Mouse (Mus musculus) liver, embryonic 14.5 days (tissue): ENCODE measurements around the gene Tgfbr3. TPM values are rescaled to one million over a fixed set of nuclear protein-coding genes. Genes with fewer than 3 reads are reported as not detected.

ENCODE experiments used
- ATAC-seq: fragments of 200-750 bp; cut with Nextera tagmentation; 2 replicates; pipeline ENCODE4 v1.8.0; 2017; ENCODE audit warnings: moderate number of reproducible peaks, mild to moderate bottlenecking, moderate library complexity; ENCODE audit not compliant: insufficient read depth
- DNase-seq, 3 experiments: peaks; one replicate each; pipeline ENCODE4 v3.0.0-alpha.2; 2012 to 2013; ENCODE audit warnings: low read depth in 3 of 3, low spot score in 3 of 3
- H3K27ac ChIP-seq: fragments of 300-500 bp; sonication (generic); 2 replicates; pipeline ENCODE4 v1.5.1; 2014; ENCODE audit warnings: moderate library complexity, mild to moderate bottlenecking, control low read depth, inconsistent platforms
- H3K27me3 ChIP-seq: fragments of 300-500 bp; sonication (generic); 2 replicates; pipeline ENCODE4 v1.6.1; 2014; ENCODE audit warnings: mild to moderate bottlenecking, low read length, moderate library complexity; ENCODE audit not compliant: control insufficient read depth, insufficient read depth
- H3K36me3 ChIP-seq: fragments of 300-500 bp; sonication (generic); replicated peaks from 2 replicates; pipeline ENCODE4 v1.6.1; 2014; ENCODE audit warnings: low read depth; ENCODE audit not compliant: control insufficient read depth, insufficient read depth
- H3K4me1 ChIP-seq, 2 experiments: fragments of 200-500 bp in 1 of 2; fragments of 300-500 bp in 1 of 2; sonication (generic) in 1 of 2; replicated peaks; 2 replicates each; pipeline ENCODE4 v1.6.1; 2012 to 2014; ENCODE audit warnings: antibody characterized with exemption in 1 of 2, inconsistent platforms in 1 of 2, low read length in 1 of 2; ENCODE audit not compliant: control insufficient read depth in 2 of 2, insufficient read depth in 2 of 2
- H3K4me2 ChIP-seq: fragments of 300-500 bp; sonication (generic); 2 replicates; pipeline ENCODE4 v1.6.1; 2014; ENCODE audit warnings: low read depth, mild to moderate bottlenecking, control low read depth, moderate library complexity
- H3K4me3 ChIP-seq, 2 experiments: fragments of 200-500 bp in 1 of 2; fragments of 300-500 bp in 1 of 2; sonication (generic) in 1 of 2; 2 replicates each; pipeline ENCODE4 v1.5.1; 2012 to 2014; ENCODE audit warnings: low read depth in 2 of 2, low read length in 2 of 2, mild to moderate bottlenecking in 2 of 2, control low read depth in 1 of 2, inconsistent platforms in 1 of 2, moderate library complexity in 1 of 2; ENCODE audit not compliant: insufficient read depth in 1 of 2
- H3K9ac ChIP-seq: fragments of 300-500 bp; sonication (generic); replicated peaks from 2 replicates; pipeline ENCODE4 v1.6.1; 2014; ENCODE audit warnings: mild to moderate bottlenecking, control low read depth, moderate library complexity
- H3K9me3 ChIP-seq: fragments of 300-500 bp; sonication (generic); 2 replicates; pipeline ENCODE4 v1.6.1; 2016; ENCODE audit warnings: low read length, mixed read lengths; ENCODE audit not compliant: control insufficient read depth
- CTCF ChIP-seq: IDR thresholded peaks from 2 replicates; pipeline ENCODE4 v1.5.1; 2016; ENCODE audit warnings: antibody characterized with exemption, low read depth, control low read depth
- EP300 ChIP-seq: IDR thresholded peaks from 2 replicates; pipeline ENCODE4 v1.6.1; 2016; ENCODE audit warnings: antibody characterized with exemption, low read depth
- WGBS: fragments of 180-500 bp; shearing (Covaris S2); extraction: QIAGEN DNeasy Blood & Tissue Kit; methylation state at CpG from one replicate; pipeline ENCODE4 v1.1.7; 2014; ENCODE audit not compliant: insufficient replicate concordance; 5-methylcytosine and 5-hydroxymethylcytosine counted together
- polyA plus RNA-seq, 2 experiments: library from polyadenylated mRNA; depleted of rRNA in 1 of 2; stranded (reverse) in 1 of 2; unstranded in 1 of 2; fragments of >200 nt; fragmentation: Nextera tagmentation in 1 of 2; extraction: Ambion mirVana in 1 of 2; gene quantifications; 2 replicates each; pipeline versions ENCODE4 v1.2.1 to v1.2.3; 2012 to 2014

The Tgfbr3 gene
- polyA plus RNA-seq, 2 experiments, result 4.3 to 7.5 TPM

GRCm38 (mm10) chr5:107112656-107113275 is 176.7 kb downstream of the Tgfbr3 start:
- H3K4me1 ChIP-seq, result peaks cover 4 to 17% of the 10 kb centered on the region in 2 experiments; a peak in 2 of 4 replicates
- WGBS, result 66% methylated on average over 7 of the region's 7 CpGs
- H3K27me3 ChIP-seq, result no peaks in the 10 kb centered on the region
- no peaks in the 10 kb centered on the region for H3K9me3 ChIP-seq
- DNase-seq (no peak), ATAC-seq (no peak)
- H3K4me3 ChIP-seq, result no peak overlapping the region
- H3K27ac ChIP-seq, result no peak overlapping the region
- H3K4me2 ChIP-seq, result no peak overlapping the region
- TF ChIP-seq EP300 (no peak), CTCF (no peak)
- no peaks in the 10 kb centered on the region for H3K36me3 ChIP-seq
- H3K9ac ChIP-seq, result no peak overlapping the region

DNA sequence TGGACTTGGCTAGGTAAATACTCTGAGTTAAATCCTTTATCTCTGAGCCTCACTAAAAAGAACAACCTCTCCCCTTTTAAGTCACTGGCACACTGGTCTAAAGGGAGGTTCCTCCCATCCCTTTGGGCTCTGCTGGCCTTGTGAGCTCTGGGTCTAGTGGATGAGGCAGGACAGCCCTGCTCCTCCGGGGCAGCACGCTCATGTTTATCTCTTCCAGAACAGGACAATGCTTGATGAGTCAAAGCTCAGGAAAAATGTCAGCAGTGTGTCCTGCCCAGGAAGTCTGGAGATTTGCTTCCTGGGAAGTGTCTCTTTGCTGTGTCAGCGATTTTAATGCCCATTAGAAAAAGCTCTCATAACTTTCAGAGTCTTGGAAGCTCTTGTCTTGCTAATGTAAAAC is 177.6 kb downstream of the Tgfbr3 start:
- no peak overlapping the region for H3K27ac ChIP-seq
- ATAC-seq (peak; percentile 31; the same call in 1 of the 2 replicates), DNase-seq (no peak)
- no peaks in the 10 kb centered on the region for H3K9me3 ChIP-seq
- 53% methylated on average over 3 of the region's 3 CpGs for WGBS
- H3K4me1 ChIP-seq, result peaks cover 4 to 17% of the 10 kb centered on the region in 2 experiments; a peak in 2 of 4 replicates
- TF ChIP-seq EP300 (no peak), CTCF (no peak)
- H3K9ac ChIP-seq, result no peak overlapping the region
- H3K4me3 ChIP-seq, result no peak overlapping the region
- no peaks in the 10 kb centered on the region for H3K36me3 ChIP-seq
- H3K4me2 ChIP-seq, result no peak overlapping the region
- H3K27me3 ChIP-seq, result no peaks in the 10 kb centered on the region

GRCm38 (mm10) chr5:107110880-107111520 is 178.4 kb downstream of the Tgfbr3 start:
- no peak for TF ChIP-seq EP300
- no peak for TF ChIP-seq CTCF
- no peak overlapping the region for H3K27ac ChIP-seq
- no peaks in the 10 kb centered on the region for H3K9me3 ChIP-seq
- H3K4me2 ChIP-seq, result no peak overlapping the region
- ATAC-seq (0 out of 2 replicates have a peak, but pooled peaks have one; percentile 41), DNase-seq (no peak)
- no peak overlapping the region for H3K4me3 ChIP-seq
- H3K4me1 ChIP-seq, result peaks cover 4 to 17% of the 10 kb centered on the region in 2 experiments; a peak in 2 of 4 replicates
- no peak overlapping the region for H3K9ac ChIP-seq
- no peaks in the 10 kb centered on the region for H3K36me3 ChIP-seq
- no peaks in the 10 kb centered on the region for H3K27me3 ChIP-seq
- 46% methylated on average over 7 of the region's 7 CpGs for WGBS

GRCm38 (mm10) chr5:107110089-107110879 is 179.1 kb downstream of the Tgfbr3 start:
- H3K4me2 ChIP-seq, result no peak overlapping the region
- ATAC-seq, result no peak
- TF ChIP-seq EP300, result no peak
- no peak for TF ChIP-seq CTCF

GRCm38 (mm10) chr5:107109416-107109815 is 180.0 kb downstream of the Tgfbr3 start:
- DNase-seq (no peak), ATAC-seq (no peak)
- no peak overlapping the region for H3K9ac ChIP-seq
- no peak for TF ChIP-seq EP300
- no peak for TF ChIP-seq CTCF
- H3K36me3 ChIP-seq, result no peaks in the 10 kb centered on the region
- no peak overlapping the region for H3K27ac ChIP-seq
- 82% methylated on average over 15 of the region's 15 CpGs for WGBS
- no peaks in the 10 kb centered on the region for H3K27me3 ChIP-seq
- H3K4me3 ChIP-seq, result no peak overlapping the region
- no peaks in the 10 kb centered on the region for H3K9me3 ChIP-seq
- peaks cover 0 to 11% of the 10 kb centered on the region in 2 experiments; a peak in 2 of 4 replicates for H3K4me1 ChIP-seq
- no peak overlapping the region for H3K4me2 ChIP-seq

More at GRCm38 (mm10) chr5:107110089-107110879, 179.1 kb downstream of the Tgfbr3 start:
- H3K27ac ChIP-seq, result no peak overlapping the region
- H3K4me1 ChIP-seq, result peaks cover 4 to 17% of the 10 kb centered on the region in 2 experiments; a peak in 2 of 4 replicates
- no peaks in the 10 kb centered on the region for H3K9me3 ChIP-seq
- 57% methylated on average over 13 of the region's 13 CpGs for WGBS
- H3K27me3 ChIP-seq, result no peaks in the 10 kb centered on the region
- H3K9ac ChIP-seq, result no peak overlapping the region
- H3K4me3 ChIP-seq, result no peak overlapping the region
- no peak for DNase-seq
- no peaks in the 10 kb centered on the region for H3K36me3 ChIP-seq
